Mouse (Mus musculus) lung, embryonic 16.5 days (tissue): ENCODE measurements around the gene Mphosph9. TPM values are rescaled to one million over a fixed set of nuclear protein-coding genes. Genes with fewer than 3 reads are reported as not detected.

Source experiments
- ATAC-seq: fragments of 200-750 bp; cut with Nextera tagmentation; 2 replicates; pipeline ENCODE4 v1.8.0; 2017; ENCODE audit warnings: low read depth, mild to moderate bottlenecking, moderate library complexity
- H3K27ac ChIP-seq: fragments of 300-500 bp; sonication (generic); 2 replicates; pipeline ENCODE4 v1.5.1; 2014; ENCODE audit warnings: mild to moderate bottlenecking, control low read depth, low read length
- H3K27me3 ChIP-seq: fragments of 300-500 bp; sonication (generic); 2 replicates; pipeline ENCODE4 v1.6.1; 2014; ENCODE audit warnings: low read depth, low read length, mixed read lengths; ENCODE audit not compliant: control insufficient read depth, insufficient read depth
- H3K36me3 ChIP-seq: fragments of 300-500 bp; sonication (generic); 2 replicates; pipeline ENCODE4 v1.6.1; 2014; ENCODE audit warnings: low read length; ENCODE audit not compliant: control insufficient read depth, insufficient read depth
- H3K4me1 ChIP-seq: fragments of 300-500 bp; sonication (generic); replicated peaks from 2 replicates; pipeline ENCODE4 v1.6.1; 2014; ENCODE audit warnings: low read length, mixed read lengths; ENCODE audit not compliant: control insufficient read depth, insufficient read depth
- H3K4me2 ChIP-seq: fragments of 300-500 bp; sonication (generic); 2 replicates; pipeline ENCODE4 v1.6.1; 2014; ENCODE audit warnings: low read depth, low read length, control low read depth
- H3K4me3 ChIP-seq: fragments of 300-500 bp; sonication (generic); 2 replicates; pipeline ENCODE4 v1.5.1; 2014; ENCODE audit warnings: mild to moderate bottlenecking, low read length, control low read depth
- H3K9ac ChIP-seq: fragments of 300-500 bp; sonication (generic); 2 replicates; pipeline ENCODE4 v1.6.1; 2014; ENCODE audit warnings: low read length, control low read depth
- H3K9me3 ChIP-seq: fragments of 300-500 bp; sonication (generic); 2 replicates; pipeline ENCODE4 v1.6.1; 2016; ENCODE audit warnings: low read length; ENCODE audit not compliant: control insufficient read depth
- WGBS: fragments of 180-500 bp; shearing (Covaris S2); extraction: QIAGEN DNeasy Blood & Tissue Kit; methylation state at CpG from one replicate; pipeline ENCODE4 v1.1.7; 2014; 5-methylcytosine and 5-hydroxymethylcytosine counted together
- polyA plus RNA-seq: library from polyadenylated mRNA; unstranded; fragments of >200 nt; fragmentation: Nextera tagmentation; extraction: Ambion mirVana; gene quantifications from 2 replicates; pipeline ENCODE4 v1.2.1, GENCODE M21; 2015

The Mphosph9 gene
- polyA plus RNA-seq, 1 experiment from 2014 or later: 15.1 TPM

- WGBS: under 1% methylated on average over 54 of the region's 90 CpGs
- Histone ChIP-seq H3K9ac (peak within 1 kb of the TSS; percentile 84), H3K4me3 (peak within 1 kb of the TSS; percentile 72), H3K9me3 (no peaks in the 10 kb centered on the region), H3K4me2 (peak within 1 kb of the TSS; percentile 85), H3K27ac (peak within 1 kb of the TSS; percentile 89), H3K27me3 (no peaks in the 10 kb centered on the region), H3K4me1 (peaks cover 22% of the 10 kb centered on the region), H3K36me3 (0 out of 2 replicates have a peak, but pooled peaks cover 3% of the 10 kb centered on the region)
- ATAC-seq: peak; percentile 83
Observed at GRCm38 (mm10) chr5:124249614-124250591, 77.9 kb downstream of the Mphosph9 start, which contains the start of gene Pitpnm2. Gene Pitpnm2, minus strand, starts transcription at chr5:124249760.

GRCm38 (mm10) chr5:124248845-124249613 lies 78.7 kb downstream of the Mphosph9 start:
- peak overlapping the region; percentile 85 for H3K4me2 ChIP-seq
- H3K36me3 ChIP-seq: peaks cover 8% of the 10 kb centered on the region; the same call in 1 of the 2 replicates
- H3K27me3 ChIP-seq: no peaks in the 10 kb centered on the region
- H3K9me3 ChIP-seq: no peaks in the 10 kb centered on the region
- H3K27ac ChIP-seq: peak overlapping the region; percentile 89
- WGBS: 1% methylated on average over 36 of the region's 77 CpGs
- H3K4me1 ChIP-seq: peaks cover 22% of the 10 kb centered on the region
- peak overlapping the region; percentile 84 for H3K9ac ChIP-seq
- H3K4me3 ChIP-seq: peak overlapping the region; percentile 72
- peak; percentile 72 for ATAC-seq

- 0 out of 2 replicates have a peak, but pooled peaks have one; percentile 11 for ATAC-seq
- Histone ChIP-seq H3K9me3 (no peaks in the 10 kb centered on the region), H3K9ac (peak overlapping the region; percentile 84), H3K27me3 (no peaks in the 10 kb centered on the region), H3K4me3 (peak overlapping the region; percentile 72), H3K27ac (peak overlapping the region; percentile 89), H3K4me2 (peak overlapping the region; percentile 85), H3K36me3 (peaks cover 5% of the 10 kb centered on the region; the same call in 1 of the 2 replicates), H3K4me1 (peaks cover 22% of the 10 kb centered on the region)
- WGBS: 41% methylated on average over 9 of the region's 9 CpGs
Observed at GRCm38 (mm10) chr5:124247986-124248626, 79.7 kb downstream of the Mphosph9 start.

GRCm38 (mm10) chr5:124247296-124247695 lies 80.5 kb downstream of the Mphosph9 start:
- Histone ChIP-seq H3K27me3 (no peaks in the 10 kb centered on the region), H3K9ac (0 out of 2 replicates have a peak overlapping the region, but pooled peaks have one; percentile 21), H3K9me3 (no peaks in the 10 kb centered on the region), H3K4me3 (no peak overlapping the region), H3K4me2 (peak overlapping the region; percentile 85), H3K36me3 (peaks cover 5% of the 10 kb centered on the region; the same call in 1 of the 2 replicates), H3K4me1 (peaks cover 24% of the 10 kb centered on the region), H3K27ac (no peak overlapping the region; the same call in 1 of the 2 replicates)
- 51% methylated on average over 7 of the region's 7 CpGs for WGBS
- ATAC-seq: no peak

- Histone ChIP-seq H3K4me1 (peaks cover 32% of the 10 kb centered on the region), H3K27ac (no peak overlapping the region), H3K9ac (no peak overlapping the region), H3K36me3 (peaks cover 5% of the 10 kb centered on the region; the same call in 1 of the 2 replicates), H3K9me3 (no peaks in the 10 kb centered on the region), H3K4me2 (no peak overlapping the region), H3K4me3 (no peak overlapping the region), H3K27me3 (no peaks in the 10 kb centered on the region)
- no peak for ATAC-seq
- 84% methylated on average over 7 of the region's 7 CpGs for WGBS
Observed at GRCm38 (mm10) chr5:124244885-124245284, 82.9 kb downstream of the Mphosph9 start.

GRCm38 (mm10) chr5:124244449-124244848 lies 83.3 kb downstream of the Mphosph9 start:
- no peak overlapping the region for H3K9ac ChIP-seq
- H3K27me3 ChIP-seq: no peaks in the 10 kb centered on the region
- H3K9me3 ChIP-seq: no peaks in the 10 kb centered on the region
- no peak for ATAC-seq
- no peak overlapping the region for H3K27ac ChIP-seq
- WGBS: 92% methylated on average over 8 of the region's 8 CpGs
- no peak overlapping the region for H3K4me3 ChIP-seq
- H3K4me1 ChIP-seq: peaks cover 32% of the 10 kb centered on the region
- peaks cover 5% of the 10 kb centered on the region; the same call in 1 of the 2 replicates for H3K36me3 ChIP-seq
- no peak overlapping the region for H3K4me2 ChIP-seq

GRCm38 (mm10) chr5:124243236-124243901 lies 84.4 kb downstream of the Mphosph9 start:
- Histone ChIP-seq H3K27me3 (no peaks in the 10 kb centered on the region), H3K9ac (no peak overlapping the region), H3K4me2 (no peak overlapping the region), H3K4me3 (no peak overlapping the region), H3K9me3 (no peaks in the 10 kb centered on the region), H3K4me1 (peaks cover 25% of the 10 kb centered on the region), H3K36me3 (peaks cover 5% of the 10 kb centered on the region; the same call in 1 of the 2 replicates), H3K27ac (no peak overlapping the region)
- no peak for ATAC-seq
- WGBS: 81% methylated on average over 9 of the region's 9 CpGs

GRCm38 (mm10) chr5:124241686-124242444 lies 85.9 kb downstream of the Mphosph9 start:
- Histone ChIP-seq H3K9me3 (no peaks in the 10 kb centered on the region), H3K36me3 (peaks cover 5% of the 10 kb centered on the region; the same call in 1 of the 2 replicates), H3K4me1 (peaks cover 16% of the 10 kb centered on the region), H3K27me3 (no peaks in the 10 kb centered on the region), H3K4me2 (no peak overlapping the region), H3K27ac (no peak overlapping the region), H3K4me3 (no peak overlapping the region), H3K9ac (no peak overlapping the region)
- WGBS: 46% methylated on average over 10 of the region's 10 CpGs
- no peak for ATAC-seq
